In genomic region chrX:7670921-7671623, GRCm38 (mm10) we compare ENCODE assay signal across 8 mouse cellular contexts. TPM values are rescaled to one million over a fixed set of nuclear protein-coding genes. Genes with fewer than 3 reads are reported as not detected.
DNase-seq lines count a peak whose midpoint lies in the region; ATAC-seq and TF ChIP-seq lines count a peak whose summit lies in the region.

TSS of gene Plp2 (minus strand) at chrX:7671390.

- peaks cover 29% of the 10 kb centered on the region for H3K4me1 ChIP-seq in thymus, adult 2 months (replicated peaks; ENCODE audit: control insufficient read depth, insufficient read depth, low read length)
- no peaks in the 10 kb centered on the region for H3K4me1 ChIP-seq in intestine, postnatal 0 days (replicated peaks; ENCODE audit: control insufficient read depth, insufficient read depth, low read length)
- peaks cover 10% of the 10 kb centered on the region for H3K4me1 ChIP-seq in lung, embryonic 16.5 days (replicated peaks; ENCODE audit: control insufficient read depth, insufficient read depth, low read length)
- H3K4me1 ChIP-seq in small intestine, adult 2 months (ENCODE audit: control insufficient read depth, insufficient read depth, insufficient read length, low read length) = peaks cover 5% of the 10 kb centered on the region; the same call in 1 of the 2 replicates

- TF ChIP-seq POLR2A in thymus, adult 2 months (IDR thresholded peaks at IDR 0.05; ENCODE audit: control insufficient read depth, extremely low read depth, insufficient read depth, low read length, poor library complexity) = no peak
- TF ChIP-seq POLR2A in small intestine, adult 2 months (IDR thresholded peaks at IDR 0.05; ENCODE audit: low read depth, low read length) = no peak

- peak; percentile 52 for ATAC-seq in intestine, postnatal 0 days
- peak; percentile 62 for ATAC-seq in lung, embryonic 16.5 days (ENCODE audit: low read depth)
- no peak for ATAC-seq in cerebellum, adult (ENCODE audit: insufficient number of reproducible peaks, low FRiP score, low TSS enrichment)

- H3K4me3 ChIP-seq in thymus, adult 2 months (ENCODE audit: control insufficient read depth, insufficient read depth, low read length) = peak within 1 kb of the TSS; percentile 93
- H3K4me3 ChIP-seq in intestine, postnatal 0 days (ENCODE audit: low read depth, low read length) = peak within 1 kb of the TSS; percentile 51
- peak within 1 kb of the TSS; percentile 56 for H3K4me3 ChIP-seq in lung, embryonic 16.5 days (ENCODE audit: low read length)
- peak within 1 kb of the TSS; percentile 87 for H3K4me3 ChIP-seq in small intestine, adult 2 months (ENCODE audit: low read depth, low read length)

- H3K27ac ChIP-seq in thymus, adult 2 months (ENCODE audit: control insufficient read depth, insufficient read depth, low read length) = peak within 1 kb of the TSS; percentile 37; the same call in 1 of the 2 replicates
- H3K27ac ChIP-seq in intestine, postnatal 0 days (ENCODE audit: low read depth, low read length) = peak within 1 kb of the TSS; percentile 60
- peak within 1 kb of the TSS; percentile 89 for H3K27ac ChIP-seq in lung, embryonic 16.5 days (ENCODE audit: low read length)
- H3K27ac ChIP-seq in small intestine, adult 2 months (ENCODE audit: insufficient read depth, low read depth, low read length) = peak within 1 kb of the TSS; percentile 77

- H3K27me3 ChIP-seq in thymus, adult 2 months (ENCODE audit: control insufficient read depth, insufficient read depth, low read length) = no peaks in the 10 kb centered on the region
- H3K27me3 ChIP-seq in intestine, postnatal 0 days (replicated peaks; ENCODE audit: control insufficient read depth, insufficient read depth, low read length) = no peaks in the 10 kb centered on the region
- no peaks in the 10 kb centered on the region for H3K27me3 ChIP-seq in lung, embryonic 16.5 days (ENCODE audit: control insufficient read depth, insufficient read depth, low read depth, low read length)
- H3K27me3 ChIP-seq in small intestine, adult 2 months (ENCODE audit: control insufficient read depth, insufficient read depth, low read length) = no peaks in the 10 kb centered on the region

- peaks cover 6% of the 10 kb centered on the region for H3K36me3 ChIP-seq in thymus, adult 2 months (ENCODE audit: control insufficient read depth, insufficient read depth, low read length)
- peaks cover 10% of the 10 kb centered on the region; the same call in 1 of the 2 replicates for H3K36me3 ChIP-seq in intestine, postnatal 0 days (ENCODE audit: control insufficient read depth, insufficient read depth)
- H3K36me3 ChIP-seq in lung, embryonic 16.5 days (ENCODE audit: control insufficient read depth, insufficient read depth, low read length) = no peaks in the 10 kb centered on the region
- peaks cover 11% of the 10 kb centered on the region for H3K36me3 ChIP-seq in small intestine, adult 2 months (ENCODE audit: control insufficient read depth, insufficient read depth, low read length)

- peak within 1 kb of the TSS; percentile 67 for H3K4me2 ChIP-seq in intestine, postnatal 0 days (replicated peaks; ENCODE audit: low read depth)
- peak within 1 kb of the TSS; percentile 55 for H3K4me2 ChIP-seq in lung, embryonic 16.5 days (ENCODE audit: low read depth, low read length)

- DNase-seq in thymus, adult 2 months = peak; percentile 45
- no peak for DNase-seq in thymus, postnatal 10 days (ENCODE audit: low spot score in 2 of 2)
- DNase-seq in embryo, embryonic 10.5 days (ENCODE audit: low spot score) = peak; percentile 23
- peak; percentile 96 for DNase-seq in heart, adult 11 months

- 2% methylated on average over 35 of the region's 36 CpGs for WGBS in thymus, adult 2 months
- WGBS in intestine, postnatal 0 days = 28% methylated on average over 35 of the region's 36 CpGs
- 17% methylated on average over 25 of the region's 36 CpGs for WGBS in lung, embryonic 16.5 days
- 11% methylated on average over 35 of the region's 36 CpGs for WGBS in small intestine, adult 2 months

- peak within 1 kb of the TSS; percentile 60 for H3K9ac ChIP-seq in intestine, postnatal 0 days (ENCODE audit: low read depth, low read length)
- peak within 1 kb of the TSS; percentile 68 for H3K9ac ChIP-seq in lung, embryonic 16.5 days (ENCODE audit: low read length)

- TF ChIP-seq CTCF in thymus, adult 2 months (IDR thresholded peaks at IDR 0.05; ENCODE audit: borderline replicate concordance, control insufficient read depth, extremely low read depth, insufficient read depth, low read length, poor library complexity) = no peak
- no peak for TF ChIP-seq CTCF in intestine, postnatal 0 days (IDR thresholded peaks at IDR 0.05; ENCODE audit: low read depth)
- TF ChIP-seq CTCF in small intestine, adult 2 months (IDR thresholded peaks at IDR 0.05; ENCODE audit: extremely low read depth, insufficient read length, insufficient replicate concordance, low read depth, low read length) = no peak

- H3K9me3 ChIP-seq in intestine, postnatal 0 days (ENCODE audit: control insufficient read depth) = no peaks in the 10 kb centered on the region
- no peaks in the 10 kb centered on the region for H3K9me3 ChIP-seq in lung, embryonic 16.5 days (ENCODE audit: control insufficient read depth, low read length)

RNA-seq across cellular contexts. Expression of gene Plp2, which starts in this region (rescaled TPM):
- polyA plus RNA-seq in thymus, adult 2 months (2012; rRNA removed) = 144 and 149 TPM in 2 replicates
- polyA plus RNA-seq in intestine, postnatal 0 days (2015; fragmentation: Nextera tagmentation; extraction: Ambion mirVana) = 113 and 124 TPM in 2 replicates
- 218 and 221 TPM in 2 replicates for polyA plus RNA-seq in lung, embryonic 16.5 days (2015; fragmentation: Nextera tagmentation; extraction: Ambion mirVana)
- polyA plus RNA-seq in small intestine, adult 2 months (2012; rRNA removed) = 99.6 and 138 TPM in 2 replicates

Comparison
In these comparisons a context has a peak if more than half of its experiments do, and no peak if none do; other contexts are left out.
1. DNase-seq: peak in thymus, adult 2 months (single experiment), embryo, embryonic 10.5 days (single experiment) and heart, adult 11 months (single experiment); none in thymus, postnatal 10 days (0 of 2).
2. H3K27ac ChIP-seq: peak in every context shown above with its lines; median percentile 89 in lung, embryonic 16.5 days; 77 in small intestine, adult 2 months; 60 in intestine, postnatal 0 days; 37 in thymus, adult 2 months.
3. Peak in every context shown above with its lines, with median percentiles within 50 percentile points of each other: H3K4me3 ChIP-seq.